Mouse (Mus musculus) embryonic fibroblast, embryonic 13.5 days (primary cell): Measurements from ENCODE around the gene Izumo1.

Experiments used
- CTCF ChIP-seq: IDR thresholded peaks from 2 replicates; pipeline ENCODE4 v1.5.1; 2011; ENCODE audit warnings: mild to moderate bottlenecking, control low read depth, low read length, moderate library complexity, borderline replicate concordance; ENCODE audit not compliant: insufficient read depth
- POLR2A ChIP-seq: IDR thresholded peaks from 2 replicates; pipeline ENCODE4 v1.6.1; 2011; ENCODE audit warnings: low read depth, mild to moderate bottlenecking, control low read depth, low read length, moderate library complexity

DNA sequence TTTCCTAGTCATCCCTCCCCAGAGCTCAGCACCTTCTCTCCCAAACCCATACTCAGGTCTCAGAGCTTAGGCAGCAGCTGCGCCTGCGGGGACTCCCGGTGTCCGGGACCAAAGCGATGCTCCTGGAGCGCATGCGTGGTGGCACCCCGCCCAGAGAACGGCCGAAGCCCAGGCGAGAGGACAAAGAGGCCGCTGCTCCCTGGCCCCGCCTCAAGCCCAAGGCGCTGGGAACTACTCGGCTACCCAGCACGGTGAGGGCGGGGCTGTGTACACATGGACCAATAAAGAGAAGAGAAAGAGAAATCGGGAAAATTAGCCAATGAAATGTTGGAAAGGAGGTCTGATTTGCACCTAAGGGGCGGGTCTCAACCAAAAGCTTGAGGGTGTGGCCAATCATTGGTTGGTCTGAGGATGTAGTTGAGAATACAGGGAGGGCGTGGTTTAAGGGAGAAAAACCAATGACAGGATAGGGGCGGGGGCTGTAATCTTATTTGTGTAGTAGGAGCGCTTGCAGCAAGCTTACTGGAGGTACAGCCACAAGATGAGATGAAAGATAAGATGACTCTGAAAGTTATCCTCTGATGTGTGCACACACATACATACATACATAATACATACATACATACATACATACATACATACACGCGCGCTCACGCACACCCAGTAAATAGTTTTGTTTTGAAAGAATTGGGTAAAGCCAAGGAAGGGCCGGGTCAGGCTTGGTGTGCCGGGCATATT is 22.0 kb downstream of the Izumo1 start:
- TF ChIP-seq CTCF (no peak), POLR2A (peak; percentile 92)
